Mouse (Mus musculus) spleen, adult 2 months (tissue): ENCODE results near the gene Serpinb7. TPM values are rescaled to one million over a fixed set of nuclear protein-coding genes. Genes with fewer than 3 reads are reported as not detected.

Source experiments
- DNase-seq, 2 experiments: peaks; one replicate each; pipeline versions ENCODE4 v3.0.0 to v3.0.0-alpha.2; 2012 to 2021; ENCODE audit warnings: low spot score in 2 of 2, low read depth in 1 of 2
- H3K27ac ChIP-seq: fragments of 200-500 bp; 2 replicates; pipeline ENCODE4 v1.5.1; 2012; ENCODE audit warnings: low read length, inconsistent platforms; ENCODE audit not compliant: insufficient read depth
- H3K27me3 ChIP-seq: fragments of 200-500 bp; 2 replicates; pipeline ENCODE4 v1.6.1; 2012; ENCODE audit warnings: mild to moderate bottlenecking, moderate library complexity, low read length, inconsistent platforms; ENCODE audit not compliant: control insufficient read depth, insufficient read depth
- H3K36me3 ChIP-seq: fragments of 200-500 bp; 2 replicates; pipeline ENCODE4 v1.6.1; 2012; ENCODE audit warnings: mild to moderate bottlenecking, low read length, inconsistent platforms; ENCODE audit not compliant: control insufficient read depth, insufficient read depth
- H3K4me1 ChIP-seq: fragments of 200-500 bp; 2 replicates; pipeline ENCODE4 v1.6.1; 2011; ENCODE audit warnings: inconsistent platforms; ENCODE audit not compliant: control insufficient read depth, insufficient read depth, insufficient read length
- H3K4me3 ChIP-seq: fragments of 200-500 bp; 2 replicates; pipeline ENCODE4 v1.5.1; 2011; ENCODE audit warnings: mild to moderate bottlenecking, inconsistent platforms; ENCODE audit not compliant: insufficient read depth, insufficient read length; ENCODE audit errors: extremely low read depth
- CTCF ChIP-seq: fragments of 200-500 bp; IDR thresholded peaks from 2 replicates; pipeline ENCODE4 v1.5.1; 2011; ENCODE audit warnings: mild to moderate bottlenecking, inconsistent platforms; ENCODE audit not compliant: insufficient read depth, insufficient read length, insufficient replicate concordance; ENCODE audit errors: extremely low read depth
- POLR2A ChIP-seq: fragments of 200-500 bp; IDR thresholded peaks from 2 replicates; pipeline ENCODE4 v1.6.1; 2011; ENCODE audit warnings: low read depth, low read length, inconsistent platforms
- WGBS: fragments of 180-500 bp; shearing (Covaris S2); methylation state at CpG from one replicate; pipeline ENCODE4 v1.1.7; 2018; 5-methylcytosine and 5-hydroxymethylcytosine counted together
- polyA plus RNA-seq: library from polyadenylated mRNA; depleted of rRNA; stranded (reverse); fragments of >200 nt; gene quantifications from 2 replicates; pipeline ENCODE4 v1.2.3, GENCODE M21; 2012; rRNA removed

The Serpinb7 gene
- 0.07 and 0.15 TPM in 2 replicates for polyA plus RNA-seq

GRCm38 (mm10) chr1:107399355-107399754 lies at the start of gene Serpinb7:
Serpinb7 (plus strand) TSS chr1:107399655.
- WGBS, result 79% methylated on average over 3 of the region's 3 CpGs
- H3K27me3 ChIP-seq, result no peaks in the 10 kb centered on the region
- H3K27ac ChIP-seq, result no peak within 1 kb of the TSS
- TF ChIP-seq CTCF (no peak), POLR2A (no peak)
- no peaks in the 10 kb centered on the region for H3K4me1 ChIP-seq
- H3K36me3 ChIP-seq, result no peaks in the 10 kb centered on the region
- H3K4me3 ChIP-seq, result no peak within 1 kb of the TSS
- DNase-seq, result no peak

DNA sequence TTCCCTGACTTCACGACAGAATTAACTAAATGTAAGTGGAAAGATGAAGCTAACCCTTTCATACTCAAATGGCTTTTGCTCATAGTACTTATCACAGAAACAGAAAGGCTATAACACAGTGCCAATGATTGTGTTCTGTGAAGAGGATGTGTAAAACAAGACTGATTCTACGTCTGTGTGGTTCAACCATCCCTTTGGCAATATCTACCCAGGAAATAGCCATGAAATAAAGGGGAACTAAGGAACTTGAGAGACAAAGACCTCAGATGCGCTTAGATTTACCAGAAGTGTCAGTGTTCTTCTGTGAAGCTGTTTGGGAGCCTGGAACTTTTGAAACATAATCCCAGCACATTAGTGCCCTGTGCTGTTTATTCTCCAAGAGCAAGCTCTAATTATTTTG lies 49.1 kb upstream of the Serpinb7 start:
- Histone ChIP-seq H3K4me1 (peaks cover 6% of the 10 kb centered on the region; the same call in 1 of the 2 replicates), H3K36me3 (no peaks in the 10 kb centered on the region), H3K4me3 (no peak overlapping the region), H3K27ac (no peak overlapping the region), H3K27me3 (no peaks in the 10 kb centered on the region)
- WGBS, result 42% methylated on average over 3 of the region's 3 CpGs
- TF ChIP-seq CTCF (no peak), POLR2A (no peak)
- no peak for DNase-seq

GRCm38 (mm10) chr1:107351115-107351514 lies 48.3 kb upstream of the Serpinb7 start:
- no peak overlapping the region for H3K4me3 ChIP-seq
- no peak for DNase-seq
- TF ChIP-seq CTCF, result no peak
- TF ChIP-seq POLR2A, result no peak
- no peak overlapping the region for H3K27ac ChIP-seq
- no peaks in the 10 kb centered on the region for H3K36me3 ChIP-seq
- H3K27me3 ChIP-seq, result no peaks in the 10 kb centered on the region
- WGBS, result 87% methylated on average over 2 of the region's 2 CpGs
- peaks cover 7% of the 10 kb centered on the region; the same call in 1 of the 2 replicates for H3K4me1 ChIP-seq

- WGBS, result 48% methylated on average over 3 of the region's 3 CpGs
- Histone ChIP-seq H3K4me3 (no peak overlapping the region), H3K27ac (no peak overlapping the region), H3K27me3 (no peaks in the 10 kb centered on the region), H3K36me3 (no peaks in the 10 kb centered on the region), H3K4me1 (peaks cover 7% of the 10 kb centered on the region; the same call in 1 of the 2 replicates)
- DNase-seq, result no peak
- TF ChIP-seq POLR2A (no peak), CTCF (no peak)
Measured at GRCm38 (mm10) chr1:107353046-107353445, 46.4 kb upstream of the Serpinb7 start.

- H3K4me3 ChIP-seq, result no peak within 1 kb of the TSS
- no peaks in the 10 kb centered on the region for H3K27me3 ChIP-seq
- TF ChIP-seq CTCF (no peak), POLR2A (no peak)
- no peak within 1 kb of the TSS for H3K27ac ChIP-seq
- H3K4me1 ChIP-seq, result no peaks in the 10 kb centered on the region
- no peaks in the 10 kb centered on the region for H3K36me3 ChIP-seq
- no peak for DNase-seq
- 71% methylated on average over 1 of the region's 1 CpGs for WGBS
Measured at GRCm38 (mm10) chr1:107360898-107361297, 38.6 kb upstream of the Serpinb7 start, which contains the start of gene Serpinb11. Serpinb11 (plus strand) TSS chr1:107361198.

DNA sequence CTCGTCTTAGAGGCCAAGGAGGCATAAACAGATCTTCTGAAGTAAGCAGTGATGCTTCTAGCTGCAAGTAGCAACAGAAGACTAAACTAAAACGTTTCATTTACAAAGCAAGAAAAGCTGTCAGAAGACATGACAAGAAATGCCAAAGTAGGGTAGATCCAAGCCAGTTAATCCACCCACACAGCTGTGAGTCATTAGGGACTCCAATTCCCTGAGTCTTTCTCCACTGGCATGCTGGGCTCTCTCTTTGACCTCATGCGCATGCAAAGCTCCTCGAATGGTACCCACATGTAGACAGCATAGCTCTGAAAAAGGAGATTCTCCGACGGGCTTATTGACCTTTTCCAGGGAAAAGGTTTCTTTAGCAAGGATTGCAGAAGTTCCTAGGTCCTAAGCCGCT lies 33.5 kb upstream of the Serpinb7 start:
- Histone ChIP-seq H3K4me3 (no peak overlapping the region), H3K27me3 (no peaks in the 10 kb centered on the region), H3K27ac (no peak overlapping the region), H3K36me3 (no peaks in the 10 kb centered on the region), H3K4me1 (no peaks in the 10 kb centered on the region)
- WGBS, result 84% methylated on average over 7 of the region's 7 CpGs
- no peak for TF ChIP-seq POLR2A
- no peak for TF ChIP-seq CTCF
- no peak for DNase-seq

- TF ChIP-seq POLR2A, result no peak
- no peak for TF ChIP-seq CTCF
- no peaks in the 10 kb centered on the region for H3K4me1 ChIP-seq
- H3K27ac ChIP-seq, result no peak overlapping the region
- H3K4me3 ChIP-seq, result no peak overlapping the region
- 86% methylated on average over 2 of the region's 2 CpGs for WGBS
- no peak for DNase-seq
- no peaks in the 10 kb centered on the region for H3K36me3 ChIP-seq
- no peaks in the 10 kb centered on the region for H3K27me3 ChIP-seq
Measured at GRCm38 (mm10) chr1:107368944-107369343, 30.5 kb upstream of the Serpinb7 start.
